Mouse (Mus musculus): ENCODE results near the gene Serpina3m.

- TF ChIP-seq CTCF (IDR thresholded peaks at IDR 0.05; ENCODE audit: borderline replicate concordance, insufficient read depth, low read depth, low read length), result no peak
- no peak for TF ChIP-seq POLR2A (IDR thresholded peaks at IDR 0.05; ENCODE audit: borderline replicate concordance, insufficient read depth, low read length)
Measured at GRCm38 (mm10) chr12:104345707-104346106, 7.4 kb downstream of the Serpina3m start.
